Mouse (Mus musculus) left cerebral cortex, adult 8-10 months (tissue): ENCODE data around the gene Acd. TPM values are rescaled to one million over a fixed set of nuclear protein-coding genes. Genes with fewer than 3 reads are reported as not detected.

ENCODE experiments used
- DNase-seq, 2 experiments: peaks; one replicate each; pipeline ENCODE4 v3.0.0; 2022; ENCODE audit warnings: low spot score in 2 of 2
- total RNA-seq, 4 experiments: library from RNA; stranded (reverse); gene quantifications; 2 replicates each; pipeline ENCODE4 v1.2.4; 2022

The Acd gene
- total RNA-seq = 10 to 100 TPM; 49.0 to 53.8 (median 50.9) TPM

DNA sequence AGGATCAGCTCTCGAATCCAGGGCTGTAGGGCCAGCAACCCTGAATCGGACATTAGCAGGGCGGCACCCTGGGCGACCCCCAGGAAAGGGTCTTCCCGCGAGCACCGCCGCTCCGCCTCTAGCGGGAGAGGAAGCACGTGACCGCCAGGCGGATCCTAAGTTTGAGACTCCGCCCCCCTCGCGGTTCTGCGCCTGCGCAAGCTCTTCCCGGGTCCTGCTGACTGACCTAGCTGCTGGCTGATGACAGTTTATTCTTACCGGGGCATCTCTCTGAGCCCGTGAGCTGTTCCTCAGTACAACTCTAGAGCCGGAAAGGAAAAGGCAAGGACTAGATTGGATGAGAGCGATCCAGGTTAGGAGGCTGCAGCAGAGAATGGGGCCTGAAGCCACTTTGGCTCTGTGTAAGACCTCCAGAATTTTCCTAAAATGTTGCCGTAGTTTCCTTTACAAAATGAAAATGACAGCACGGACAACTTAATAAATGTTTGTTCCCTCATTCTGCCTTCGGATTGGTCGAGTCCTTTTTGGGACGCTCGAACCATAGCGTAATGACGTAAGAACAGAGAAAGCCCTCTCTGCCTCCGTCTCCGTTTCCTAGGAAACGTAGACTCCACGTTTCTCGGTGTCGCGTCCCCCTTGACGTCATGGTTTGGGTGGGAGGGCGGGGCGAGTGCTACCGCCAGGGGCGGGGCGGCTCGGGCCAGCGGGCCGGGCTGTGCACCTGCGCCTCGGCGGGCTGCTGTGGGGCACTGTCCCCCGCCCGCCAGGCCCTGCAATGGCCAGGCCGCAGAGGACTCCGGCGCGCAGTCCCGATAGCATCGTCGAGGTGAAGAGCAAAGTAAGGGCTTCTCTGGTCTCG, at the start of gene Acd, which contains the start of gene Pard6a:
Acd (minus strand) TSS at position 137 of the 859 bp plus-strand sequence.
Pard6a (plus strand) TSS at position 183 of the 859 bp plus-strand sequence.
- DNase-seq = peak; percentile 93 to 95

DNA sequence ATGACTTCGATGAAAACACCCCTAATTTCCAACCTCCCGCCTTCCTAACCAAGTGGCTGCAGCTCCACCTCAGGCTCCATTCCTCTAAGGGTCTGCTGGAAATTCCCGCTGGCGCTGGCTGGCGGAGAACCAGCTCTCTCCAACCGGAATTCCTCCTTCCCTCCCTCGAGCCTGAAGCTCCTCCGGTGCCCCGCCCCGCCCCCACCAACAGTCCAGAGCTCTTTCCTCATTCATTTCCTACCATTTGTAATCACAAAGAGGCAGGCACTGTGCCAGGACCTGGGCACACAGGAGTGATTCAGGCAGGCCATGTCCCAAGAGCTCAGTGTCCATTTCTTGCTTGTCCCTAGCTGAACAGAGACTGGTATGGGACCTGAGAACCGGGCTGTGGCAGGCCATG, 49.7 kb upstream of the Acd start:
- peak in 1 of 2 experiments; percentile 38 for DNase-seq

DNA sequence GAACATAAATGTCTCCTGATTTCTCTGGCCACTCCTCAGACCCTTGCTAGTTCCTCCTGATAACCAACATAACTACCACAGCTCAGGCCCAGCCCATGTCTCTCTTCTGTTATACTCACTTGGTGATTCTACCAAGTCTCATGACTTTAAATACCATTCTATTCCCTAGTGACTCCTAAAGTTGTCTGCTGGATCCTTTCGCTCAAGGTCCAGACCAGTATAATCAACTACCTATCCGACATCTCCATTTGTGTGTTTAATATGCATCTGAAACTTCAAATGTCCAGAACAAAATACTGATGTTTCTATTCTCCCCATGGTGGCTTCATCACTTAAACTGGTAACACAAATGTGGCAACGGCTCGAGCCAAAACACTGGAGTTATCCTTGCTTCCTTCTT, 42.4 kb upstream of the Acd start:
- DNase-seq = no peak

DNA sequence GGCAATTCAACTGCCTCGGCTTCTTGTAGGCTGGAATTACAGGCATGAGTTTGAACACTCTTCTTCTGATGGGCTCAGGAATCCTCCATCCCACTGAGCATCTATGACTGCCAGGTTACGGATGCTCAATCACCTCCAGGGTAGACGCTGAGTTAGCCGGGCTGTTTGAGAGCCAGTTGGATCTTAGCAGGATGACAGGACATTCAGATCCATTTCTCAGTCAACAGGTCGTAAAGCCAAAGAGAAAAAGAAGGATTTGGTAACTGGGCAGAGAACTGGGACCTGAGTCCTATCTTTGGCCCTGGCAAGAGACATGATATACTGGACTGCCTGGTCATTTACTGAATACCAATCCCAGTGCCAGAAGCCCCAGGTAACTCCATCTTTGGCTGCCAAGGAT, 38.3 kb upstream of the Acd start:
- DNase-seq = no peak

DNA sequence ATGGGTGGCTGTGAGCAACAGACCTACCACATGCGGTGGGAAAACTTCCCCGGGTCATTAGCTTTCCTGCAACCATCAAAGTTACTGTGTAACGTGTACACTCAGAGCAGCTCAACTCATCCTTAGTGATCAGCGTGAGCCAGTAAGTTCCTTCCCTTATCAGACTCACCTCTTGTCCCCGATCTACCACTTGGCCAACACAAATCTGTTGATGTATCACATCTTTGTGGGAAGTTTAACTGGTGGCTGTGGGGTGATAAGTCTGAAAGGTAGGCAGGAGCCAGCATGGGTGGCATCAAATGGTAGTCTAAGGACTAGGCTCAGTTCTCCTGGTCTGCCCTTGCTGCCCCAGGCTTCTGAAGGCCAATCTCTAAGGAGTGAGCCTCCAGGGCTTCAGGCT, 31.3 kb upstream of the Acd start:
- no peak for DNase-seq

DNA sequence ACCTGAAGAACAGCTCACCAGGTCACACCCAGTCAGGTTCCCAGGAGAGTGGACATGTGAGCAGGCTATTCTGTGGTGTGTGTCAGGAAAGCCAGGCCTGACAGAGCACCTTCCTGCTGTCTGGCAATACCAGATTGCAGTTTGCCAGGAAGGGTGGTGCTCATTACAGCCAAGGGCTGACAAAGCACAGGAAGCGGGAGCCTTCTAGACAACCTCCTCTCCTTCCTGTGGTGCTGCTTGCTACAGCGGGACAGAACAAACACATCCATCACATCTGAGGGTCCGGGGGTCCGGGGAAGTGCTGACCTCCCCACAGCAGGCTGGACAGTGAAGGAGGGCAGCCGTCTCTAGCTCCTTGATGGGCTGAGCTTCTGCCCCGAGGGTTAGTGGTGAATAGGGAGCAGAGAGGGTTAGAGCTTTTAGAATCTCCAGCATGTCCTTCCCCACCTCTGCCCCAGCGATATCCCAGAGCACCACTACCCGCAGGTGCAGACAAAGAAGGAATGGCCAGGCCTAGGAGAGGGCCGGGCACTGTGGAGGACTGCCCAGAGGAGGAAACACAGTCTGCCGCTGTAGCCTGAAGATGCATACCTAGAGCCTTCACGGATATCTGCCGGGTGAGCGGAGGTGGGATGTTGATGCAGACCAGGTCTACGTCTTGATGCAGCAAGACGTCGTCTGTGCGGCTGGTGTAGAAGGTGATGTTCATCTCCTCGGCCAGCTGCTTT, 26.7 kb upstream of the Acd start:
- DNase-seq = no peak

DNA sequence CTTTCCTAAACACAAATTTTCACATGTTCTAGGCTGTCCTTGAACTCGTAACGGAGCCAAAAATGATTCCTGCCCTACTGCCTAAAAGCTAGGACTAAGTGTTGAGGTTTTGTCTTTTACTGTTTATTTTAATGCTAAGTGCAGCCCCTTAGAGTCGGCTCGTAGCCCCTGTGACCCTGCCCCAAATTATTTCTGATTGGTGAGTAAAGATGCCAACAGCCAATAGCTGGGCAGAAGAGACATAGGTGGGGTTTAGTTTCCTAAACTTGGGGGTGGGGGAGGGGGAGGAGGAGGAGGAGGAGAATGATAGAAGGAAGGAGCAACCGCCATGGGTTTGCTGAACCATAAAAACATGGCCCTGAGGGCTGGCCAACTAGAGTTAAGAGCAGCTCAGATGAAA, 24.8 kb upstream of the Acd start:
- no peak for DNase-seq

DNA sequence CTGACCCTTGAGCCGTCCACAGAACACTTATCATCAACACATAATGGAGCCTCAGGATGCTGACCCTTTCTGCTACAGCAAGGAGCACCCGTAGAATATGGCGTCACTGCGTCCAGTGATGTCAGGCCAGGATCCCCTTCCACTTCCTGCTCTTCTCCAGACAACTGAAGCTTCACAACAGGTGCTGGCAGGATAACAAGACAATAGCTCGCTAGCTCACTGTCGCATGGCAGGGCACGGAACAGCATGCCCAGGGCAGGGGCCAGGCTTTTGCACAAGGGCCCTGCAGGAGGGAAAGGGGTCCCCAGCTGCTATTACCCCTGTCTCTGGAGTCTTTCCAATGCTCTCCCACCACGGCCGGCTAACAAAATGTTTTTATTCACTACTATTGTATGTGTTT, 22.0 kb upstream of the Acd start:
- DNase-seq = no peak

DNA sequence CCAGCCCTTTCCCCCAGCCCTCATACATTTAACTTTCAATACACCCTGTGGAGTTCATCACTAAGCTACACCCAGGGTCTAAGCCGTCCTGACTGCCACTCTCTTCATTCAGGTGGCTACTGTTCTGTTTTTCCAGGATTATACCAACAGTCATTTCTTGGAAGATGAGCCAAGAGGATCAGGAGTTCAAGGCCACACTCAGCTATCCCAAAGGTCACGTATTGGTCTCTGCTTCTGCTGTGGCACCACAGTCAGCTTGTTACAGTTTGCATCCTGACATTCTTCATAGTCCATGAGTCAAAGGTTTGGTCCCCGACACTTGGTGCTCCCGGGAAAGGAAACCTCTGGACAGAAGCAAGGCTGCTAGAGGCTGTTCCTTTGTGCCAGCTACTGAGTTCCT, 18.7 kb upstream of the Acd start:
- no peak for DNase-seq

DNA sequence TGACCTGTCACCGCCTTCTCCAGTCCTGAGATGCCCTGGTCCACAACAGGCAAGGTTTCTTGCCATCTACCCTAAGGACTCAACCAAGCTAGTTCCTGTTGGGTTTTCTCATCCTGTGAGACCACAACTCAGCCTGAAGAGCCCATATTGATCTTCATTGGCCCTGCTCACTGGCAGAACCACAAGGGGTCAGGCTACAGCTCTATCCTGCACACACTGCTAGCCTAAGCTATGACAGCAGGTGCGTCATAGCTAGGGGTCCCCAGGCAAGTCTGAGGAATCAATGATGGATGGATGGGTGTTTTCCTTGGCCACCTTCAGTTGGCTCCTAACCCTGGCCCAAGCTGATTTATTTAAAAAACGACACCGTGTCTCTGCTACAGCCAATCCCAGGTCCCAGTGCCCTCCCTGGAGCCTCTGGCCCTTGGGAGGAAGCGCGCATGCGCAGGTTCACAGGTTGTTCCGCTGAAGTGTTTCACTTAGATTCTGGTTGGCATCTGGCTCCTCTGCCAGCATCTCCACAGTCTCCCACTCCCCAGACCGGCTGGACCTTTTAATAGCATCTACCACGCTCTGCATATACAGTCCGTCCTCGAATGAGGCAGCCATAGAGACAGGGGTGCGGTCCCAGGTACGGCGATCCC, 15.5 kb upstream of the Acd start:
- DNase-seq = no peak

DNA sequence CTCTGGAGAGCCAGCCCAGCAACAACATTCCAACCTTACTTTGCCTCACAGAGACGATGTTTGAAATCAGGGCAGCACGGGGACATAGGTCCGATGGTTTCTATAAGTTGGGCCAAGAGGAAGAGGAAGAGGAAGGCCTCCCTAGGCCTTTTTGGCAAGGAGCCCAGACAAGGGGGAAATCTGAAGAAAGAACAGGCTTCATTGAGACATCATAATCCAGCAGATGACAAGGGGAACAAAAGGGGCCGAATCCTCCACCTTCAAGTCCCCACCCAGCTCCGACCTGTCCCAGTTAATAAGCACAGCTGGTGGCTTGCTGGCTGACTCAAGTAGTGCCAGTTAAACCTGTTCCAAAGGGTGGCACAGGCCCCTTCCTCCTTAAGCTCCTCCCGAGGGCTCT, 14.1 kb upstream of the Acd start:
- no peak for DNase-seq

DNA sequence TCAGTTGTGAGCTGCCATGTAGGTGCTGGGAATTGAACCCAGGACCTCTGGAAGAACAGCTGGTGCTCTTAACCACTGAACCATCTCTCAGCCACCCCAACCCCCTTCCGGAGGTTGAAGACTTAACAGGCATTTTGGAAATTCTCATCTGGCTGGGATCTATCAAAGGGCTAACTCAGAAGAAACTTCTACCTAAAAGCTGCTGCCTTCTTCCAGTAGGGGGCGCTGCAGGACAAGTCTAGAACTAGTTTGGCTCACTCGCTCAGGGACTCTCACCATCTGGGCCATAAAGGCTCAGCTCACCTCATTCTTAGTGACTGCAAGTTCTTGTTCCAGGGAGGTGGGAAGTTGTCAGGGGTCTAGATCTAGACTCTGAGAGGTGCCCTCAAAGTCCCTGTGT, 13.2 kb upstream of the Acd start:
- DNase-seq = peak in 1 of 2 experiments; percentile 57

DNA sequence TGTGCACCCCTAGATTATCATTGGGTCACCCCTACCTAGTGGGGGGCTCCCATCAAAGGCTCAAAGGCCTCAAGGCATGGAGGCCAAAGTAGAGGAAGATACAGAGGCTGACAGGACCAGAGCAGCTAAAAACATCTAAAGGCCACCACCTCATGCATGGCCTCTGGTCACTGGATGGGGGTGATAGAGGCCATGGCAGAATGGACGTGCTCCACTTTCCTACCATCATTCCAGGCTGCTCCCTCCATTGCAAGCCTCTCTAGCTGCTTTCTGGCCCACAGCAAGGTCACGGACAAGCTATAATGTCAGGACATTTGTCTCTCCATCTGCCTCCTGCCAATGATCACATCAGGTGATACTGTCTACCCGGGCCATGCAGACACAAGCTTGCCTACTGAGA, 11.4 kb upstream of the Acd start:
- no peak for DNase-seq

DNA sequence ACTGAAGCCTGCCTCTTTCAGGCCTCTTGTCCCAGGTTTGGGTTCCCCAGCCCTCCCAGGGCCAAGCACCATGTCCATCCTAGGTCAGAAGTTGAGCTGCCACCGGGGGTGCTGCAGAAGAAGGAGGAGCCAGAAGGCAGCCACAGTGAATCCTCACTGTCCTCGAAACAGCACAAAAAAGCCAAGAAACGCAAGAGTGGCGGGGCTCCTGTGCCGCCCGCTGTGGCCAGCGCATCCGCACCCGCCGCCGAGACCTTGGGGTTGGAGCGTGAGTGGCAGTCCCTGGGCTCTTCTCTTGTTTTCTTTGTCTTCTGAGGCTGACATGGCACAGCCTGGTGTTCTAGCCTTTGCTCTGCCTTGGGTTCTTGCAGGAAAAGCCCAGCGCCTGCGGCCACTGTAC, 8.4 kb upstream of the Acd start:
- DNase-seq = no peak

DNA sequence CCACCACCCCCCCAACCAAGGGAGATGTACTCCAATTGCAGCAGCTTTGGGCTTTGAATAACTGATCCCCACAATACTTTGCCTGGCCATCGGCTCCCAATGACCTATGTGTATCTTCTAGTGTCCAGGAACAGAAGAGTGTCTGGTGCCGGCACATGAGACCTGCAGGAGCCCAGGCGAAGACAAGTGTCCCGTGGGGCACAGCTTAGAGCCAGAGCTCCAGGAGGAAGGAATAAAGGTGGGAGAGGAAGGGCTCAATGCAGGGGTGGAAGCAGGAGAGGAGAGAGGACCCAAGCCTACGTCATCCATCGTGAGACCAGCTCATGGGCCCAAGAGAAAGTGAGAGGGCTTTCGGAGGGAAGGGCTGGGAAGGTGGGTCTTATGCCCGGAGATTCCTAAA, 7.8 kb upstream of the Acd start:
- no peak for DNase-seq

DNA sequence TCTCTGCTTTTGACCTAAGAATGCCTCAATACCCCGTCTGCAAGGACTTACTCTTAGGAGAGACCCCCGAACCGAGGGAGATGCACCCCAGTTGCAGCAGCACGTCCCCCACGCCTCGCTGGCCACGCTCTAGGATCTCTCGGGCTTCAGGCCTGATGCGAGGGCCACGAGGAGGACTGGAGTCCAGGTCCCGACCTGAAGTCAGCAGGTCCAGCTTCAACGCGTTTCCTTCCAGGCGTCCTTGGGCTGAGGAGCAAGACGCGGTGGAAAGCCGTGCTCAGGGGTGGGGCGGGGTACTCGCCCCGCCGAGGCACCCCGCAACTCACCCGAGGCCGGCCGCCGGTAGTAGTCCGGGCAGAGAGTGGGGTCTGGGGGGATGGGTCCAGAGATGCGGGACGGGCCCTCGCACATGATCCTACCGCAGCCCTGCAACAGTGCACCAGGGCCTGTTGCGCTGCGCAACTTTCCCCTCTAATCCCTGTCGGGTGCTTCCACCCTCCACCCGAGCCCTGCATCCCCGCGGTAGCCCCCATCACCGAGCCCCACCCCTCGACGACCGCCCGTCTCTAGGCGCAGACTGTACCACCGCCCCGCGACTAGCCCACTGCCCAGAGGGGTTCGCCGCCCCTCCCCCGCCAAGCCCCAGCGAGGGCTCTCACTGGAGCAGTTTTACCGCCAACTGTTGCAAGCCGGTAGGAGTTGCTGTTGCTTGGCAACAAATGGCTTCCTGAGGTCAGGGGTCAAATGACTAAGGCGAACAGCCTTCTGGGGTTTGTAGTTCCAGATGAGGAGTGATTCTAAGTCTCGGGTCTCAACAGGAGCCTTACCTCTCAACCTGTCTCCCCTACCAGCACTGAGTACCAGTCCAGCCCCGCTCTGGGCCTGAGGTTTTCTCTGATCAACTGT, 6.8 kb upstream of the Acd start, which contains the start of the genes 4933405L10Rik and Enkd1:
4933405L10Rik (plus strand) TSS at position 158 of the 906 bp plus-strand sequence.
Enkd1 (minus strand) TSS at position 713 of the 906 bp plus-strand sequence.
- DNase-seq = peak; percentile 75 to 87

DNA sequence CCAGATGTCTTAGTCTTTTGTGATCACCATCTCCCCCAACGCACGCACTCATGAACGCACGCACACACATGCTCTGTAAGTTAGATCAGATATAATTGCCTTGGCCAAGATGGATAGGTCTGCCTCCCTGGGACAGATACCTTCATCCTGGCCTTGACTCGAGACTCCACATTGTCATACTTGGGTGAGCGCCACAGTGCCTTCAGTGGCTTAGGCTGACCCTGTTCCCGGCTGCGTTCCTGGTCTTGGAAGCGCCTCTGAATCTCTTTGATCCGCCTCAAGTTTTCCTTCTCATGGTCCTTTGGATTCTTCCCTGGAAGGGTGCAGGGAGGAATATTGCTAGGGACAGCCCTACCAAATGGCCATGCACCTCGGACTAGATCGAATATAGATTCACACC, 5.5 kb upstream of the Acd start:
- DNase-seq = no peak

DNA sequence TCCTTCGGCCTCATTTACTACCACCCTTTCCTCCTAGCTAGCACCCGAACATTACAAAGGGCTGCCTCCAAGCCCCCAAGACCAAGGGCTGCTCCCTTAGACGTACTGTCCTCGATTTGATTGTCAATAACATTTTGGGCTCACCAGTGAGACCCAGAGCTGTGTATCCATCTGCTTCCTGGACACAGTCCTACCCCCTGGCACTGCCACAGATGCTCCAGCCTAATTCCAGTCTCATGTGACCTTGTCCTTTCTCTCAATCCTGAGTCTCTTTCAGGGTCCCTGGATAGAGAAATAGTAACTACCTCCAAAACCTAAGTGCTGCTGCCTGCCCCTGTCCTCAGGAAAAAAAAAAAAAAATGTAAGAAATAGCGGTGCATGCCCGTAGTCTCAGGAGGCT, 4.1 kb upstream of the Acd start:
- no peak for DNase-seq

DNA sequence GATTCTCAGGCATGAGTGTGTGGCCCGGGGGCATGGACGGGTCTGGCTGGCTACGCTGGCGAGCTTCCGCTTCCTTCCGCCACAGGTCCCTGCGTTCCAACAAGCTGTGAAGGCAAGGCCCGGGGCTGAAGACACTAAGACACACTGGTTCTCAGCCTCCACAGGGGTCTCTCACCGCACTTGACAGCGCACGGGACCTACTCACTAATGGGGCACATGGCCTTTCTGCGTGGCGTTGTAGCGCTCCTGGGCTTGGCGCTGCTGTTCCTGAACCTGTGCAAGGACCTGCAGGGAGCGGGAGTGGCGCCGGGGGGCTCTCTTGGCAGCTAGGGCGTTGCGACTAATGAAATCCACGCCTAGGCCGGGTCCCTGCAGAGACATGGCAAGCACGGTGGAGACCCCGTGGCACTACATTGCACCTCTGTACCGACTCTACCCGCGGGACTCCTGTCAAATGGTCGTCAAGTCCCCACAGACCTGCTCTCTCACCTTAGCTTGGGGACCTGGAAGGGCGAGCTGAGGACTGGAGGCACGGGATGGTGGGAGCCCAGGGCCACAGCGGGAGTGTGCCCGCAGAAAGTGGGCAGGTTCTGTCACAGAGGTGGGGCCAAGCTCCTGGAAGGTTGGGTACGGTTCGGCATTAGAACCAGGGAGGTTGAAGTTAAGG, 3.4 kb upstream of the Acd start:
- no peak for DNase-seq

DNA sequence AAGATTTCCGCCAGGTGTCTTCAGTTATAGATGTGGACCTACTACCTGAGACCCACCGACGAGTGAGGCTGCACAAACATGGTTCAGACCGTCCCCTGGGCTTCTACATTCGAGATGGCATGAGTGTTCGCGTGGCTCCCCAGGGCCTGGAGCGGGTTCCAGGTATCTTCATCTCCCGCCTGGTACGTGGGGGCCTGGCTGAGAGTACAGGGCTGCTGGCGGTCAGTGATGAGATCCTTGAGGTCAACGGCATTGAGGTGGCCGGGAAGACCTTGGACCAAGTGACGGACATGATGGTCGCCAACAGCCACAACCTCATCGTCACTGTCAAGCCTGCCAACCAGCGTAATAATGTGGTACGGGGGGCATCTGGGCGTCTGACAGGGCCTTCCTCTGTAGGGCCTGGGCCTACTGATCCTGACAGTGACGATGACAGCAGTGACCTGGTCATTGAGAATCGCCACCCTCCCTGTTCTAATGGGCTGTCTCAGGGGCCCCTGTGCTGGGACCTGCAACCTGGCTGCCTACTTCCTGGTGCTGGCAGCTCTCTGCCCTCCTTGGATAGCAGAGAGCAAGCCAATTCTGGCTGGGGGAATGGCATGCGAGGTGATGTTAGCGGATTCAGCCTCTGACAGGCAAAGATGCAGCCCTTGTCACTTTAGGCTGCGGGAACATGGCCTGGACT, 2.0 kb upstream of the Acd start:
- no peak for DNase-seq
